Mouse (Mus musculus) liver, adult 2 months (tissue): ENCODE results near the gene Kirrel3. TPM values are rescaled to one million over a fixed set of nuclear protein-coding genes. Genes with fewer than 3 reads are reported as not detected.

Experiments used
- DNase-seq: peaks from one replicate; pipeline ENCODE4 v3.0.0-alpha.2; 2011; ENCODE audit warnings: low read depth, low spot score; ENCODE audit errors: extremely low read depth
- H3K27ac ChIP-seq: fragments of 200-500 bp; replicated peaks from 2 replicates; pipeline ENCODE4 v1.5.1; 2012; ENCODE audit warnings: low read depth, mild to moderate bottlenecking, control low read depth, inconsistent platforms, low read length; ENCODE audit not compliant: insufficient read depth
- H3K27me3 ChIP-seq: fragments of 200-500 bp; 2 replicates; pipeline ENCODE4 v1.6.1; 2012; ENCODE audit warnings: mild to moderate bottlenecking, moderate library complexity, low read length, inconsistent platforms; ENCODE audit not compliant: control insufficient read depth, insufficient read depth
- H3K36me3 ChIP-seq: fragments of 200-500 bp; 2 replicates; pipeline ENCODE4 v1.6.1; 2012; ENCODE audit warnings: low read length, inconsistent platforms; ENCODE audit not compliant: control insufficient read depth, insufficient read depth
- H3K4me1 ChIP-seq: fragments of 200-500 bp; 2 replicates; pipeline ENCODE4 v1.6.1; 2011; ENCODE audit warnings: low read length; ENCODE audit not compliant: control insufficient read depth, insufficient read depth
- H3K4me3 ChIP-seq: fragments of 200-500 bp; 2 replicates; pipeline ENCODE4 v1.5.1; 2011; ENCODE audit warnings: low read depth, mild to moderate bottlenecking, control low read depth, low read length, moderate library complexity; ENCODE audit not compliant: insufficient read depth
- H3K79me2 ChIP-seq: fragments of 200-500 bp; 2 replicates; pipeline ENCODE4 v1.6.1; 2012; ENCODE audit warnings: inconsistent platforms, mild to moderate bottlenecking, low read length, moderate library complexity; ENCODE audit not compliant: control insufficient read depth, insufficient read depth
- H3K9ac ChIP-seq: fragments of 200-500 bp; 2 replicates; pipeline ENCODE4 v1.6.1; 2012; ENCODE audit warnings: low read depth, mild to moderate bottlenecking, control low read depth, inconsistent platforms, low read length
- CTCF ChIP-seq: fragments of 200-500 bp; IDR thresholded peaks from 2 replicates; pipeline ENCODE4 v1.5.1; 2011; ENCODE audit warnings: low read depth, low read length, control low read depth
- POLR2A ChIP-seq: fragments of 200-500 bp; IDR thresholded peaks from 2 replicates; pipeline ENCODE4 v1.6.1; 2011; ENCODE audit warnings: low read length, control low read depth; ENCODE audit not compliant: insufficient read depth; ENCODE audit errors: extremely low read depth
- WGBS: fragments of 180-500 bp; shearing (Covaris S2); methylation state at CpG from one replicate; pipeline ENCODE4 v1.1.7; 2018; 5-methylcytosine and 5-hydroxymethylcytosine counted together
- polyA plus RNA-seq: library from polyadenylated mRNA; depleted of rRNA; stranded (reverse); fragments of >200 nt; gene quantifications from 2 replicates; pipeline ENCODE4 v1.2.3, GENCODE M21; 2012
- total RNA-seq: library from RNA; depleted of rRNA; stranded (reverse); fragments of >200 nt; gene quantifications from 2 replicates; pipeline ENCODE4 v1.2.3, GENCODE M21; 2014

Kirrel3 gene
- total and polyA plus RNA-seq, 2 experiments = 0.09 TPM; not detected in 1

- H3K4me3 ChIP-seq = no peak overlapping the region
- no peak overlapping the region for H3K27ac ChIP-seq
- H3K9ac ChIP-seq = no peak overlapping the region
- 60% methylated on average over 2 of the region's 2 CpGs for WGBS
- no peaks in the 10 kb centered on the region for H3K27me3 ChIP-seq
- DNase-seq = no peak
- TF ChIP-seq POLR2A = no peak
- no peaks in the 10 kb centered on the region for H3K36me3 ChIP-seq
- H3K79me2 ChIP-seq = no peaks in the 10 kb centered on the region
- H3K4me1 ChIP-seq = no peaks in the 10 kb centered on the region
These were observed 185.2 kb downstream of the Kirrel3 start for GRCm38 (mm10) chr9:34670906-34671305.

- no peak for TF ChIP-seq POLR2A
- TF ChIP-seq CTCF = no peak
- no peak overlapping the region for H3K27ac ChIP-seq
- no peak overlapping the region for H3K4me3 ChIP-seq
- H3K9ac ChIP-seq = no peak overlapping the region
- no peaks in the 10 kb centered on the region for H3K36me3 ChIP-seq
- no peaks in the 10 kb centered on the region for H3K79me2 ChIP-seq
- WGBS = 76% methylated on average over 6 of the region's 6 CpGs
- H3K4me1 ChIP-seq = no peaks in the 10 kb centered on the region
- DNase-seq = no peak
- H3K27me3 ChIP-seq = no peaks in the 10 kb centered on the region
These were observed 201.1 kb downstream of the Kirrel3 start for GRCm38 (mm10) chr9:34686798-34687197.

GRCm38 (mm10) chr9:34688358-34688757 lies 202.7 kb downstream of the Kirrel3 start:
- H3K79me2 ChIP-seq = no peaks in the 10 kb centered on the region
- H3K4me3 ChIP-seq = no peak overlapping the region
- no peaks in the 10 kb centered on the region for H3K27me3 ChIP-seq
- no peak for DNase-seq
- no peaks in the 10 kb centered on the region for H3K4me1 ChIP-seq
- H3K36me3 ChIP-seq = no peaks in the 10 kb centered on the region
- WGBS = 36% methylated on average over 4 of the region's 4 CpGs
- no peak overlapping the region for H3K9ac ChIP-seq
- no peak overlapping the region for H3K27ac ChIP-seq
- TF ChIP-seq POLR2A (no peak), CTCF (no peak)

- Histone ChIP-seq H3K4me3 (no peak overlapping the region), H3K36me3 (no peaks in the 10 kb centered on the region), H3K4me1 (no peaks in the 10 kb centered on the region), H3K27me3 (no peaks in the 10 kb centered on the region), H3K79me2 (no peaks in the 10 kb centered on the region), H3K9ac (no peak overlapping the region), H3K27ac (no peak overlapping the region)
- DNase-seq = no peak
- no peak for TF ChIP-seq CTCF
- TF ChIP-seq POLR2A = no peak
- WGBS = 63% methylated on average over 3 of the region's 3 CpGs
These were observed 203.7 kb downstream of the Kirrel3 start for GRCm38 (mm10) chr9:34689375-34689774.

GRCm38 (mm10) chr9:34695646-34696045 lies 210.0 kb downstream of the Kirrel3 start:
- no peak overlapping the region for H3K27ac ChIP-seq
- no peaks in the 10 kb centered on the region for H3K36me3 ChIP-seq
- H3K4me3 ChIP-seq = no peak overlapping the region
- no peaks in the 10 kb centered on the region for H3K4me1 ChIP-seq
- WGBS = 67% methylated on average over 5 of the region's 5 CpGs
- no peaks in the 10 kb centered on the region for H3K27me3 ChIP-seq
- H3K9ac ChIP-seq = no peak overlapping the region
- H3K79me2 ChIP-seq = no peaks in the 10 kb centered on the region
- no peak for DNase-seq
- no peak for TF ChIP-seq CTCF
- no peak for TF ChIP-seq POLR2A

GRCm38 (mm10) chr9:34703547-34704300 lies 218.0 kb downstream of the Kirrel3 start:
- no peaks in the 10 kb centered on the region; the same call in 1 of the 2 replicates for H3K27me3 ChIP-seq
- DNase-seq = no peak
- TF ChIP-seq CTCF = no peak
- TF ChIP-seq POLR2A = no peak
- H3K27ac ChIP-seq = no peak overlapping the region
- H3K9ac ChIP-seq = no peak overlapping the region
- no peak overlapping the region for H3K4me3 ChIP-seq
- no peaks in the 10 kb centered on the region for H3K36me3 ChIP-seq
- no peaks in the 10 kb centered on the region for H3K4me1 ChIP-seq
- no peaks in the 10 kb centered on the region for H3K79me2 ChIP-seq
- 84% methylated on average over 12 of the region's 12 CpGs for WGBS
